Mouse (Mus musculus): Measurements from ENCODE around the gene Nde1. TPM values are rescaled to one million over a fixed set of nuclear protein-coding genes. Genes with fewer than 3 reads are reported as not detected.
"Not testable (repeated sequence)": the region's sequence is repeated elsewhere in the genome, so short reads cannot be mapped to it uniquely, and the experiment has no call there.

Nde1 gene
- polyA plus RNA-seq, 1 experiment from 2014 or later: 121 TPM

DNA sequence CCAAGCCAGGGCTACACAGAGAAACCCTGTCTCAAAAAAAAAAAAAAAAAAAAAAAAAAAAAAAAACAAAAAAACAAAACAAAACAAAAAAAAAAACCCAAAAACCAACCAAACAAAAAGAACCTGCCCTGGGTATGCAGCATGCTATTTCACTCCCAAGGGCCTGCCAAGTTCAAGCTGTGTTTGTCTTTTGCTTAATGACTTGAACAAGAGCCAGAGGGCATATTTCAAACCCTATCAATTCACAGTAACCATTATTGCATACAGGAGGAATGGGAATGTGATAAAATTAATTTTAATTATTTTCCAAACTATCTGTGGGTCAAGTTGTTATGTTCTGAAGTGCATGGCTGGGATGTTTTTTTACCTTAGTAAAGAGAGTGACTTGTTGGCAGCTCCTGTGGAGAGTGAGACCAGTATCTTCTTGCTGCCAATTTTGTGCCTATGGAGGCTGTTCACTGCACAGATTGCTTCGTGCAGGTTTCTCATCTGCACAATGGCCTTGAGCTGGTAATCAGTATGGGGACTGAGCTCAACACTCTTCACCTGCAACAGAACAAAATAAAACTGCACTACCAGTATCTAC lies 25.0 kb upstream of the Nde1 start:
- Histone ChIP-seq H3K4me3 (no peak overlapping the region), H3K4me1 (no peaks in the 10 kb centered on the region), H3K9me3 (no peaks in the 10 kb centered on the region), H3K27ac (no peak overlapping the region), H3K9ac (no peak overlapping the region), H3K4me2 (replicated peaks) (no peak overlapping the region), H3K36me3 (peaks cover 92% of the 10 kb centered on the region), H3K27me3 (no peaks in the 10 kb centered on the region)
- WGBS: 91% methylated on average over 1 of the region's 1 CpGs
- ATAC-seq (ENCODE audit: low FRiP score, low read depth): no peak

DNA sequence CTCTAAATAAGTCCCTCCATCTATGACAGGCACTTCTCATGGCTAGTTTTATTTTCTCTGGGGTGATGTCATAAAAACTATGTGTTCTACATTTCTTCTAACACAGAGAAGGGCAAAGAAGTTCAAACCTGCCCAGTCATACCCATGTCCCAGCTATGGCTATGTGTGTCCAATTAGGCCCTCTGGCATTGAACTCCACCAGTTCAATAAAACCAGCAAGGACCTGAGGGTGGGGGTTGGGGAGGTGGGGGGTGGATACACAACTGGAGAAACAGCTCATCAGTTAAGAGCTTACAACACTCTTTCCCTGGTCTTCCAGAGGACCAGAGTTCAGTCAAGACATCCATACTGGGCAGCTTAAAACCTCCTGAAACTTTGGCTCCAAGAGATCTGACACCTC lies 24.0 kb upstream of the Nde1 start:
- no peaks in the 10 kb centered on the region for H3K4me1 ChIP-seq
- no peak overlapping the region for H3K9ac ChIP-seq
- no peak overlapping the region for H3K27ac ChIP-seq
- ATAC-seq (ENCODE audit: low FRiP score, low read depth): no peak
- H3K4me2 ChIP-seq (replicated peaks): no peak overlapping the region
- H3K27me3 ChIP-seq: no peaks in the 10 kb centered on the region
- no peaks in the 10 kb centered on the region for H3K9me3 ChIP-seq
- peaks cover 91% of the 10 kb centered on the region for H3K36me3 ChIP-seq
- H3K4me3 ChIP-seq: no peak overlapping the region

DNA sequence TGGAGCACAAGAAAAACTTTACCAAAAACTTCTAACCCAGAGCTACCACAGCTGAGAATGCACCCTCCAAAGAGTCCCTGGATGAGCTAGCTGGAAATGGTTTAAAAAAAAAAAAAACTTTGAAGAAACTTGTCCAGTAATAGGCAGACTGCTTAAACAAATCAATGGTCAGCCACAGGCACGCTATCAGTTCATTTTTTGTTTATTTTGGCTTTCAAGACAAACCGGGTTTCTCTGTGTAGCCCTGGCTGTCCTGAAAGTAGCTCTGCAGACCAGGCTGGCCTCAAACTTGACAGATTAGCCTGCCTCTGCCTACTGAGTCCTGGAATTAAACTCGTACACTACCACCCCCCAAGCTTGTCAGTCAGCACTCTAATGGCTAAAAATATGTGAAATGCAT lies 19.8 kb upstream of the Nde1 start:
- Histone ChIP-seq H3K4me2 (replicated peaks) (no peak overlapping the region), H3K4me1 (no peaks in the 10 kb centered on the region), H3K4me3 (no peak overlapping the region), H3K9ac (no peak overlapping the region), H3K36me3 (peaks cover 84% of the 10 kb centered on the region), H3K27me3 (no peaks in the 10 kb centered on the region), H3K9me3 (no peaks in the 10 kb centered on the region), H3K27ac (no peak overlapping the region)
- ATAC-seq (ENCODE audit: low FRiP score, low read depth): no peak
- WGBS: 91% methylated on average over 3 of the region's 3 CpGs

DNA sequence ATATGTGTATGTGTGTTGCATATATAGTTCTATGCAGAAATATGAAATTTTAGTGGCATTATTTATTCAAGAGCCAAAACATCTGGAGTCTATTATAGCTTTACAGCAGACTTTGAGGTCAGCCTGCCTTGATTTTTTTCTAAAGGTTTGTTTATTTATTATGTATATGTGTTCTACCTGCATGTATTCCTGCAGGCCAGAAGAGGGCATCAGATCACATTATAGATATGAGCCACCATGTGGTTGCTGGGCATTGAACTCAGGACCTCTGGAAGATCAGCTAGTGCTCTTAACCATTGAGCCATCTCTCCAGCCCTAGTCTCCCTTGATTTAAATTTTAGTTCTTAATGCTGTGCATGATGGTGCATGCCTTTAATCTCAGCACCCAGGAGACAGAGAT lies 15.4 kb upstream of the Nde1 start:
- peaks cover 80% of the 10 kb centered on the region for H3K36me3 ChIP-seq
- no peak overlapping the region for H3K27ac ChIP-seq
- H3K4me3 ChIP-seq: no peak overlapping the region
- no peak overlapping the region for H3K4me2 ChIP-seq (replicated peaks)
- H3K27me3 ChIP-seq: no peaks in the 10 kb centered on the region
- no peaks in the 10 kb centered on the region for H3K4me1 ChIP-seq
- H3K9me3 ChIP-seq: no peaks in the 10 kb centered on the region
- no peak overlapping the region for H3K9ac ChIP-seq
- no peak for ATAC-seq (ENCODE audit: low FRiP score, low read depth)

DNA sequence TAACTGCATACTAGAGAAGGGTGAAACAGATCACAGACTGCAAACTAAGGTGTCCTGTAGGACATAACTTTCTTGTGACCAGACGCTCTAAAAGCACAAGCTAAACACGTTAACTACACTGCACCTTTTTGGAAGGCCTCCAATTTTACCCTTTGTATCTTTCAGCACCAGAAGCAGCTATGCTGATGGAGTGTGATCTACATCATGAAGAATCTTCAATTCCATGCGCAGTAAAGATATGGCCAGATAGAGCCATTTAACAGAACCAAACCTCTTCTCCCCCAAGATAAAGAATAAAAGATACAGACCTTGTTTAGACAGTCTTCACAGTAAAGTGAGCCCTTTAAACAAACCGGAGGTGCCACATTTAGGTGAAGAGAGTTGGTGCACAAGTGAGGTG lies 11.4 kb upstream of the Nde1 start:
- 94% methylated on average over 4 of the region's 4 CpGs for WGBS
- Histone ChIP-seq H3K27me3 (no peaks in the 10 kb centered on the region), H3K9me3 (no peaks in the 10 kb centered on the region), H3K27ac (no peak overlapping the region), H3K4me3 (no peak overlapping the region), H3K36me3 (peaks cover 51% of the 10 kb centered on the region), H3K4me2 (replicated peaks) (no peak overlapping the region), H3K4me1 (no peaks in the 10 kb centered on the region), H3K9ac (no peak overlapping the region)
- ATAC-seq (ENCODE audit: low FRiP score, low read depth): no peak

DNA sequence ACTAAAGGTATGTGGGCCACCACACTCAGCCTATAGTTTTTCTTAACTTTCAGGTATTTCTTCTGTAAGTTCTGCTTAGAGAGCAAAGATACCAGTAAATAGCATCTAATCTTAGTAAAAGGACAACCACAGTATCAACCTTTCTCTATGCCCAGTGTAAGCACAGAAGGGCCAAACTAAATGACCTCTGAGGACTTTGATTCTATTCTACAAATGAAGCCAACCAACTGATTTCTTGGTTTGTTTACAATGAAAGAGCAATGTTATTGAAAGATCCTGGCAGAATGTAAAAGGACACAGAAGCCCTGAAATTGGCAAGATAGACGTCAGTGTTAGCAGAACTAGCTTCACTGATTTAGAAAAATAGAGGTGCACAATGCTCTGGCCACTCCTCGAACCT lies 7.4 kb upstream of the Nde1 start:
- ATAC-seq (ENCODE audit: low FRiP score, low read depth); H3K4me3 ChIP-seq; H3K27ac ChIP-seq; H3K9me3 ChIP-seq; H3K4me2 ChIP-seq (replicated peaks); H3K9ac ChIP-seq; H3K27me3 ChIP-seq: not testable (repeated sequence)
- peaks cover 14% of the 10 kb centered on the region for H3K4me1 ChIP-seq
- whole genome bisulfite sequencing: 79% methylated on average over 1 of the region's 2 CpGs
- peaks cover 26% of the 10 kb centered on the region for H3K36me3 ChIP-seq

DNA sequence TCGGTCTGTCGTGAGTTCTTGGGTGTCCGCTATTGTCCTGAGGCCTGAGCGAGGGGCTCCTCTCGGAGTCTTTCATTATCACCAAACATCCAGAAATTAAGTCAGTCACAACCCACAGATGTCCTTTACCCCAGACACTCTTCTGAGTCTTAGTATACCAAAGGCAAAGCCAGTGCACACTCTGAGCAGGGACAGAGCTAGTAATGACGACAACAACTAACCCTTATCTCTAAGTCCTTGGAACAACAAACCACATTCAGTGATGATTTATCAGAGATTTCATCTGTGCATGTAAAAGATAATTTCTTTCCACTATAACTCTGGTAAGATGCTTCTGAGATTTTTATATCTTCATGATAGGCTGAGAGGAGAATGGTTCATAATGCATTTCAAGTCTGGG lies 6.8 kb upstream of the Nde1 start:
- H3K4me2 ChIP-seq (replicated peaks): no peak overlapping the region
- H3K27ac ChIP-seq: no peak overlapping the region
- H3K4me1 ChIP-seq: peaks cover 14% of the 10 kb centered on the region
- no peaks in the 10 kb centered on the region for H3K27me3 ChIP-seq
- H3K36me3 ChIP-seq: peaks cover 19% of the 10 kb centered on the region
- no peaks in the 10 kb centered on the region for H3K9me3 ChIP-seq
- 98% methylated on average over 6 of the region's 6 CpGs for WGBS
- H3K9ac ChIP-seq: no peak overlapping the region
- H3K4me3 ChIP-seq: no peak overlapping the region
- ATAC-seq (ENCODE audit: low FRiP score, low read depth): no peak

DNA sequence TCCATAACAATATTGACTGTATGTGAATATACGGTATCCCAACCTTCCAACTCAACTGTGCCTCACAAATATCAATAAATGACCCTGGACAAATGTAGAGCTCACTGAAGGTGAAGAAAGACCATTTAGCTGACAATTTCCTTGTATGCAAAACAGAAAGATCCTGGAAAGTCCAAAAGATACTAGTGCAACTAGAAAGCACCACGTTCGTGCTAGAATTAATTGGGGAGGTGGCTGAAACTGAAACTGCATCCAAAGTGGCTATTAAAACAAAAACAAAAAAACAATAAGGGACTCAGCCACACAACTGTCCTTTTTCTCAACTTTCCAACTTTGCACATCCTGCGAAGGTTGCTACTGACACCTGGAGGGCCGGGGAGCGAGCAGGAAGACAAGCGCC lies 4.5 kb upstream of the Nde1 start:
- WGBS: 8% methylated on average over 7 of the region's 7 CpGs
- no peaks in the 10 kb centered on the region for H3K27me3 ChIP-seq
- no peaks in the 10 kb centered on the region for H3K9me3 ChIP-seq
- H3K4me1 ChIP-seq: peaks cover 14% of the 10 kb centered on the region
- ATAC-seq (ENCODE audit: low FRiP score, low read depth): no peak
- H3K4me2 ChIP-seq (replicated peaks): peak overlapping the region; percentile 80
- H3K4me3 ChIP-seq: peak overlapping the region; percentile 80
- H3K36me3 ChIP-seq: peaks cover 3% of the 10 kb centered on the region
- peak overlapping the region; percentile 83 for H3K9ac ChIP-seq
- peak overlapping the region; percentile 72 for H3K27ac ChIP-seq

DNA sequence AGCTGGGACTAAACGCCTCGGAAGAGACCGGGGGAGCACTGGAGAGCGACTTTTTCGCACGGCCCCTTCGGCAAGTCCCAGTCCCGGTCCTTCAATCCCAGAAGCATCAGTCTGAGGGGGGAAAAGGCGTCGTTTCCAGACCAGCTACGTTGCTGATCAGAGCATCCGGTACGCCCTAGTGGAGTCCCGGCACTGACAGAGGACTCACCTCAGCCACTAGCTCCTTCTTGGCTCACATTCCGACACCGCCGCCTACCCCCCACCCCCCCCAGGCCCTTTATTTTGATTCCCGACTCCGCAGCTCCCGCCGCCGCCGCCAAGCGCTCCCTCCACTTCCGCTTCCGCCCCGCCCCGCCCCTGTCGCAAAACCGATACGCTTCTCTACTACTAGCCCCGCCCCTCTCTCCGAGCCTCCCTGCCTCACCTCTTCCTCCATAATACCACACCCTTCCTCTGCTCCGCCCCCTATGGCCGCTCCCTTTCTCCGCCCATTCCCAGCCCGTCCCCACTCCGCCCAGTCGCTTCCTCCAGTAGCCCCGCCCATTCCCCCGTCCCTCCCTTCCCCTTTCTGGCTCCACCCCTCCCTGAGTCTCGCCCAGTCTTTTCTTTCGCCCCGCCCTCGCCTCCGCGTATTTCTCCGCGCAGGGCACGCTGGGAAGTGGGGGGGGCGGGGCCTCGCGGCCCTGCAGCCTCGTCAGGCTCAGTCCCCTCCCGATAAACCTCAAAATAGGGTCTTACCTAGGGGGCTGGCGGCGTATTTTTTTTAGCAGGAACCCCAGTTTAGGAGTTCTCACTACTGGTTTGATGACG lies 3.9 kb upstream of the Nde1 start:
- peak; percentile 92 for ATAC-seq (ENCODE audit: low FRiP score, low read depth)

DNA sequence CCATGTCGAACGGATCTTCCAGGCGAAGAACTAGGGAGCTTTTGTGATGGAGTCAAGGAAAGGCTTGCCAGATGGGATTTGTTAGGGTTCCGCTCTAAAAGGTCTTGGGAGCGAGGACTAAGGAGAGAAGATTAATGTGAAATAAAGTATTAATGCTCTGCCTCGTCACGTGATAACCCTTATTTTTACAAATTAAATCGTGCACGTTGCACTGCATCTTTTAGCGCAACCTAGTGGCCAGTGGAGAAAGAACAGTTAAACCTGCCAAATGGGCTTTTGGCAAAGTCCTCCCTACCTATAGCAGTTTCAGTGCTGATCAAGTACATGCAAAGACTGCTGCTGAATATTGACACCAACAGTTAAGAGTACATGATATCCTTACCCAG lies 3.3 kb upstream of the Nde1 start:
- no peak; the same call in 1 of the 2 replicates for ATAC-seq (ENCODE audit: low FRiP score, low read depth)
- Histone ChIP-seq H3K27me3 (no peaks in the 10 kb centered on the region), H3K4me1 (peaks cover 25% of the 10 kb centered on the region), H3K9ac (peak overlapping the region; percentile 72), H3K27ac (peak overlapping the region; percentile 94), H3K4me3 (peak overlapping the region; percentile 80), H3K9me3 (no peaks in the 10 kb centered on the region), H3K36me3 (no peaks in the 10 kb centered on the region), H3K4me2 (replicated peaks) (peak overlapping the region; percentile 63)
- WGBS: under 1% methylated on average over 10 of the region's 10 CpGs

More for the DNA sequence above, 3.9 kb upstream of the Nde1 start:
- peaks cover 19% of the 10 kb centered on the region for H3K4me1 ChIP-seq
- peak overlapping the region; percentile 80 for H3K4me3 ChIP-seq
- H3K27me3 ChIP-seq: no peaks in the 10 kb centered on the region
- H3K27ac ChIP-seq: peak overlapping the region; percentile 94
- no peaks in the 10 kb centered on the region for H3K36me3 ChIP-seq
- 1% methylated on average over 57 of the region's 58 CpGs for WGBS
- H3K4me2 ChIP-seq (replicated peaks): peak overlapping the region; percentile 80
- H3K9me3 ChIP-seq: no peaks in the 10 kb centered on the region
- peak overlapping the region; percentile 83 for H3K9ac ChIP-seq

DNA sequence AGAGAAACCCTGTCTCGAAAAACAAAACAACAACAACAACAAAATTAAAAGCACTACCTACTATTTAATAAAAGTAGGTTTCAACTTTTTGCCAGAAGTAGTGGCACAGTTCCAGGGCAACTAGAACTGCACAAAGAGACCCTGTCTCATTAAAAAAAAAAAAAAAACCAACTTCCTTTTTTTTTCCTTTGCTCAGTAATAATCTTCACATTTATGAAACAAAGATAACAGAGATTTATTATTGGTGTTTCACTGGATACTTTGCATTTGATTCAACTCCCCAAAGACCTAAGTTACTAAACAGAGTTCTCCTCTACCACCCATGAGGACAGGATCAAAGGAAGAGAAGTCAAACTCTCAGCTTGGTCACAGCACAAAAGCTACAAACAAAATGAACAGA lies 2.1 kb upstream of the Nde1 start:
- Histone ChIP-seq H3K4me1 (peaks cover 37% of the 10 kb centered on the region), H3K27ac (no peak overlapping the region)
- WGBS: 96% methylated on average over 1 of the region's 1 CpGs

DNA sequence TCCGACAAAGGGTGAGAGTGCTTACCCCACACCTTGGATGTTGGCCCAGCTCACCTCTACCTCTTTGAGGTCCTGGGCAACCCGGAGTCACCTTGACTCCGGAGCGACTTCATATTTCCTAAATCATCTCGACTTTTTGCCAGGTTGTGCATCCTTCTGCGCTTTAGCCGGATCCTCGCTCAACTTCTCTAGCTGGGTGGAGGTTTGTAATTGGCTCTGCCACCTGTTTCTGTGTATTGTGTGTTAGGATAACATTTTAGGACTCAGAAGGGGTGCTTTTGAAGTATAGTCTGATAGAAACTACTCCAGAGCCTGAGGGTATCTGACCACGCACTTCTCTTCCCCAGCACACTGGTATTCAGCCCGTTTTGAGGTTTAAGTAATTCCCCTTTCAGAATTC lies 656 bp downstream of the Nde1 start:
- peak overlapping the region; percentile 90 for H3K9ac ChIP-seq
- H3K4me3 ChIP-seq: peak overlapping the region; percentile 78
- 1% methylated on average over 10 of the region's 10 CpGs for WGBS

More for the DNA sequence above, 2.1 kb upstream of the Nde1 start:
- Histone ChIP-seq H3K9ac (no peak overlapping the region), H3K36me3 (no peaks in the 10 kb centered on the region), H3K27me3 (no peaks in the 10 kb centered on the region), H3K4me3 (no peak overlapping the region), H3K4me2 (replicated peaks) (no peak overlapping the region), H3K9me3 (no peaks in the 10 kb centered on the region)
- ATAC-seq (ENCODE audit: low FRiP score, low read depth): no peak

DNA sequence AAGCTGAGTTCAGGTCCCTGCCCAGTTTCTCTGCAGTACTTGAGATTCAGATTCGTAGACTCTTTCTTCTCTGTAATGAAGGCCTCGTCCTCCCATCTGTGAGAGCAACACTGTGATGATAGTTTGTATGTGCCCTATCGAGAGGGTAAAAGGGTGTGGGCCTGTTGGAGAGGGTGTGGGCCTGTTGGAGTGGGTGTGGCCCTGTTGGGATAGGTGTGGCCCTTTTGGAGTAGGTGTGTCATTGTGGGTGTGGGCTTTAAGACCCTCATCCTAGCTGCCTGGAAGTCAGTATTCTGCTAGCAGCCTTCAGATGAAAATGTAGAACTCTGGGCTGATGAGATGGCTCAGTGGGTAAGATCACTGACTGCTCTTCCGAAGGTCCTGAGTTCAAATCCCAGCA lies 3.4 kb downstream of the Nde1 start:
- Histone ChIP-seq H3K9me3 (no peaks in the 10 kb centered on the region), H3K9ac (no peak overlapping the region), H3K27me3 (no peaks in the 10 kb centered on the region), H3K36me3 (peaks cover 36% of the 10 kb centered on the region), H3K4me1 (peaks cover 22% of the 10 kb centered on the region), H3K27ac (no peak overlapping the region), H3K4me2 (replicated peaks) (no peak overlapping the region), H3K4me3 (no peak overlapping the region)
- no peak for ATAC-seq (ENCODE audit: low FRiP score, low read depth)
- WGBS: 91% methylated on average over 4 of the region's 4 CpGs

More for the DNA sequence above, 656 bp downstream of the Nde1 start:
- Histone ChIP-seq H3K4me1 (peaks cover 25% of the 10 kb centered on the region), H3K27ac (peak overlapping the region; percentile 87), H3K36me3 (peaks cover 9% of the 10 kb centered on the region), H3K9me3 (no peaks in the 10 kb centered on the region), H3K4me2 (replicated peaks) (peak overlapping the region; percentile 74), H3K27me3 (no peaks in the 10 kb centered on the region)
- no peak for ATAC-seq (ENCODE audit: low FRiP score, low read depth)

All from limb, embryonic 13.5 days (tissue).